Mouse (Mus musculus) layer of hippocampus, adult 9-10 months (tissue): ENCODE measurements around the gene Camta1.

ENCODE experiments used
- DNase-seq: peaks from one replicate; pipeline ENCODE4 v3.0.0; 2022; ENCODE audit warnings: low spot score

Camta1 gene

DNA sequence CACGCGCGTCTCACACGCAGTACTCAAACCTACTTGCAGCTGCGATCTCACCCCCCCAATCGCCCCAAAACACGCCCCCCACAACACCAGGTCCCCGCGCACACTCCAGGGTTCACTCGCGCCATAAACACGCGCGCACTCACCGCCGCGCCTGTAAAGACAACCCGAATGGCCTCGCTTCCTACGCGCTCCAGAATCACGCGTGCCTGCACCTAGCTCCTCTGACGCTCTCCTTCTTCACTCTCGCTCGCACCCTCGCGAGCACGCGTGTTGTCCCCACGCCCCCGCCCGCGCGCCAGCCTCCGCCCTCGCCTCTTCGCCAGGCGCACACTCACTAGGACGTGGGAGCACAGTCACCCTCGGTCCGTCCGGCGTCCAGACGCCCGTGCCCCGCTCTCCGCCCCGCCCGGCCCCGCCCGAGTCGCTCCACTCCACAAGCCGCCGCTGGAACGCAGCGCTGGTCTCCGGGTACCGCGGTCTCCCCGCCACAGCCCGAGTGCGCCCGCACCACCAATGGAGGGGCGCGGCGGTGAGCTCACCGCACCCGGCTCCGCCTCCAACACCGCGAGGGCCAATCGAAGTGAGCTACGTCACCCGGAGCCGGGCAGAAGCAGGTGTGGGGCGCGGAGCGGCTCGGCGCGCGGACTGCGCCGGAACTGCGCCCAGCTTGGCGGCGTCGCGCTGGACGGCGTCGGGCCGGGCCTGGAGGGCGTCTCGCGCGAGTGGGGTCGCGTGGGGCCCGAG is 753.5 kb downstream of the Camta1 start:
- no peak for DNase-seq

DNA sequence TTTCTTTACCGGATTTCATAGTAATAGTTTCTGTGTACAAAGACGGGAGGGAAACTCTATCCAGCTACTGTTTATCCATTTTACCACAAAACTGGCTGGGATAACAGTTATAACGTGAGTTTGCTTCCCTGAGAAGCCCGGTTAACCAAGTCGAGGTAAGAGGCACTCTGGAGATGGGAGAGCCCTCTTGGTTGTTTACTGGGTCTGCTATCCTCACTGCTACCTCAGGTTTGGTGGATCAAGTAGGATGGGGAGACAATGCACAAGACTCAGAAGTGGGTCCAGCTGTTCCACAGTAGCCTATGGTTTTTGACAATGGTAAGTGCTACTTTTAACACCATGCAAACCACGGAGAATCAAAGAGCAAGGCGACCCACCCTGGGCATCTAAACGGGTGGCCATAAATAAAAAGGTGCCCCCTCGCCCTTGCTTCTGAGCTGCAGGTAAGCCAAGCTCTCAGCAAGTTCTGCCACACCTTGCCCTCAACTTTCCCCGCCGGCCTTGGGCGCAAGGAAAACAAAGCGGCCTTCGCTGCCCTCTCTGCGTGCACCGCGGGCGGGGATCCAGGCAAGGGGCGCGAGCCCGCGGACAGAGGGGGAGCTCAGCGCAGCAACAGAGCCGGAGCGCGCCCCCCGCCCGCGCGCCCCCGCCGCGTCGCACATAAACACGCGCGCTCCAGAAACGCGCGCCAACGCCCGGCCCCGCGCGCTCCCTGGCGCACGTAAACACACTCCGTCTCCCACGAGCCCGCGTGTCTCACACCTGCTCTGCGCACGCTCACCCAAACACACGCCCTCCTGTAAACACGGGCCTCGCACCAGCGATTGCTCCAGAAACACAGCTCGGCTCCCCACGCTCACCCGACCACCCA is 754.3 kb downstream of the Camta1 start:
- DNase-seq, result no peak

DNA sequence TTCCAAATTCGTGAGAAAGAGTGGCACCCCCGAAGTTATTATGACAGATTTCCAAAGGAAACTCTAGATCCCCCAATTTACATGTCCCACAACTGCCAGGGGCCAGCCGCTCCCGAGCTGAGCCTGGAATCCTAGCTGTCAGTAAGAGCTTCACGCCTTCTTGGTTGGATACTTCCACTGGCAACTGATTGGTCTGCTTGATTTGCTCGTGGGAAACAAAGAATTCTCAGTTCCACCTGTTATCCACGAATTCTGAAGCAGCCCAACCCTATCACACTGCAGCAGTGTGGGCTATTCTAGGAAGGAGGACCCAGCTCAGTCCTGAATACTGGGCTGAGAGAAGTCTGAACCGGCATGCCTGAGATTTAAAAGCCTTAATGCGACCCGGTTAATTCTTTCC is 755.2 kb downstream of the Camta1 start:
- no peak for DNase-seq

DNA sequence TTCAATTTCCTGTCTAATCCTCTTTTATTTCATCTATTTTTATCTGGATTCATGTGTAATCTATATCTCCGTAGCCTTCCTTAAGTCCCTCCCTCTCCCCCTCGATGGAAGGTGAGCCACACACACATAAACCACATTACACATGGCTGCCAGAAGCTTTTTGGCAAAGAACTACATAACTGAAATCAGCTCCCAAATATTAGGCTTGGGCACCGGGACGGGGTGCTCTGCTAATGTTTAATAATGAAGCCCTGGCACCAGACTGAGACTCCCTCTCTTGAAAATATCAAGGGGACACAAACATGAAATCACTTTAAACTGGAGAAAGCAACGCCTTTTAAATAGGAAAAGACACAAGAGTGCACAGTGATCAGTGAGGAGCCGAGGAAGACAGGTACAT is 755.8 kb downstream of the Camta1 start:
- no peak for DNase-seq

DNA sequence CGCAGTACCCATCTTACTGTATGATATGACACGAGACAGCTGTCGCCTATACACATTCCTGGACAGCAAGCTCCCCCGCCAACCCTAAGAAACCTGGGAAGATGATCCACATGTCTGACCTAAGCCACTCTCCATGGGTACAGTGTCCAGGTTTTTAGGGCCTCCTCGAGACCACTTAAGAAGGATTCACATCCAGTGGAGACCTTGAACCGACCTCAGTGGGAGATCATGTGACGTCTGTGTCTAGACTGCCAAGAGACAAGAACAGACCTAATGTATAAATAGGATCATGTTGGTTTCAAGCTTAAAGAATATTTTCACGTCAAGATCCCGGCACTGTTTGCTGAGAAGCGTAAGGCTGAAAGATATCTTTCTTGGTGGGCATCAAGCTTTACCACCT is 757.5 kb downstream of the Camta1 start:
- DNase-seq, result no peak

DNA sequence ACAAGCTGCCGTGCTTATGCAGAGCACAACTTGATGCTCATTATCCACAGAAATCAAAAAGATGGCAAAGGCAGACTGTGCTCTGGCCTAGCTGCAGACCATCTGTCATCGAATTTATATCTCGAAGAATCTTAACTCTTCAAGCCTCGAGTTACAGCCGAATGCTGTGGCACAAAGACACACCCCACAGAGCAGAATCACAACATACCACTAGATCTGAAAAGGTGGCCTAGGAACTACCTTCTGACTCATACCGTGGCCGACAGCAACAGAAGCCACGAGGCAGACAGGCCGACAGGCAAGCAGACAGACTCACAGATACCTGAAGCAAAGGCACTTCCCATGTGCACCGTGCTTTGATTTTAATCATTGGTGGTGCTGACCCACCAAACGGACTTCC is 758.0 kb downstream of the Camta1 start:
- peak; percentile 58 for DNase-seq

DNA sequence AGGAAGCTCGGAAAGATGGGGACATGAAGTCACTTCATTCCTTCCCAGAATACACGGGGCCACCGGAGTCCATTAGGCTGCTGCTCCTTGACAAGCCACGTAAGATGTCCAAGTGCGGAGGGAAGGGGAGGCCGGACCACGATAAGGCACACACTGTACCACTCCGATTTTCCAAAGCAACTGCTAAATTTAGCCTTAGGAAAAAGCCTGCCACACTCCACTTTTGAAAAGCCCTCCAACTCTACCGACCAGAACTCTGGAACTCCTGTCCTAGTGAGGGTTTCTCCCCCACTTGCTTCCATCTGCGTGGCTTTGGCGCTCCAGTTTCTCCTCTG is 764.6 kb downstream of the Camta1 start:
- DNase-seq, result no peak

DNA sequence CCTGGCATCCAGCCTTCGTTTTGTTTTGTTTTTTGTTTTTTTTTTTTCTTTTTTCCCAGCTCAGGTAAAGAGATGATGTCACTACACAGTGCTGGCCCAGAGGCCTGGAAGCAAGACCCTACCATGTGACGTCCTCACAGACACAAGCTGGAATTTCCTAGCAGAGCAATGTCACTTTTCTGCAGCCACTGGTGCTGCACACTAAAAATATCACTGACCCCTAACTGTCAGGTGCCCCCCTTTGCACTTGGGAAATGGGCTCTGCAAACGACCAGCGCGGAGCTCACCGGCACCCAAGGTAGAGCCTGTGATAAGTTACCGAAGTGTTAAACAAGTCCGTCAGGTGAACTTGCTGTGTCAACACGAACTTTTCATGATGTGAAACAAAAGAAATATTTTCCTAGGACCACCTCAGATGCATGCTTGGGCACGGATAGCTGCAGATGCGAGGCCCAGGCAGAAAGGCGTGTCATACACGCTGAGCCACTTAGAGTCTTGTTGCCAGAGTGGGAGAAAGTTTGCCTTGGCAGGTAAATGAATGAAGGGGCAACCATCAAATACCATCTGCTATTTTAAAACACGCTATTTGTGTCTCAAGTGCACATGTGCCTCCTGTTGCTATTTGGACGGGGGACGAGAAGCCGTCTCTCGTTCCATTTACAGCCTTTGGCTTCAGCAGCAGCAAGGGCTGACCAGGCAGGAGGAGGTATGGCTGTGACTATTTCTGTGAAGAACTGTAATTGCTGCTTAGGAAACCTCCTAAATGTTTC is 765.2 kb downstream of the Camta1 start:
- DNase-seq, result no peak

DNA sequence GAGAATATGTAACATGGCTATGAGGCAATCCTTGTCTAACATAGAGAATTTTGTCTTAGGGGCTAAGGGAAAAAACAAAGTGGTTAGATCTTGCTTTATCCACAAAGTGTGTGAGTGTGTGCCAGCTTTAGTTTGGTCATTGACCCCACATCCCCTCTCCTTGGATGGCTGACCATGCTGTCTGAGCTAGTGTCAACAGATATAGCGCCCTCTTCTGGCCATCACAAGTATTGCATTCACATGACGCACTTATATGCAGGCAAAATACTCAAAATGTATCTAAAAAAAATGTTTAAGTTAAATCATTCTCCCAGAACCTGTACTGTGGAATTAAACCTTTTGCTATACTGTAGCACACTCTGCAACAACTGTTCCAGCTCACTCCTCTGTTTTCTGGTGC is 766.5 kb downstream of the Camta1 start:
- no peak for DNase-seq

DNA sequence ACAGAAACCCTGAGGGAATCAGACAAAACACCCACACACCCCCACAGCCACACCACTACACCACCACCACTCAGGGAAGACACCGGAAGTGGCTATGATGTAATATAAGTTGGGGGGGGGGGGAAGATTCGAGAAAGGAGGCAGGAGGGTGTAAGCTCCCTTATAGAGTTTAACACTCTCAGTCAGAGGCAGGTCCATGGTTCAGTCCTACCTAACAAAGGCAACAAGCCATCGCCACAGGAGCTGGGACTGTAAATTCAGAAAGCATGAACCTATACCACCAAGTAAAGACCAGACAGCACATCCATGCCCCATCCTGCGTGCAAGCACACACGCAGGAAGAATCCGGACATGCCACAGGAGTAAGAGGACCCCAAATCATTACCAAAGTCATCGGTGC is 772.4 kb downstream of the Camta1 start, which contains the start of gene Gm13090:
Gm13090 (plus strand) TSS at position 301 of the 400 bp plus-strand sequence.
- DNase-seq, result no peak

DNA sequence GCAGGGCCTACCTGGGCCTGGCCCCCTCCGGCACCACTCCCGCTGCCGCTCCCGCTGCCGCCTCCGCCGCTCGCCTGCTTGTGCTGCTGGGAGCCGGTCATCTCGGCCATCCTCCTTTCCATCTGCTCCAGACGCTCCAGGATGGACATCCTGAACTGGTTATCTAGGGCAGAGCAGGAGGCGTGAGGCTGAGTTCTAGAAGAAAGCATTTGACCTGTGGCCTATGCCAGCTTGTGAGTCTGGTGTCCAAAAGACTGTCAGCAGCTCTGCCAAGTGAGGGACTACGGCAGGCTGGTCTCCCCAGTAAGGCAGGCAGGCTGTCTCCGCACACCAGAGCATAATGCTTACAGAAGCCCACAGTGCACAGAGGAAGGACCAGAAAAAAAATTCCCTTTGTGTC is 772.9 kb downstream of the Camta1 start:
- DNase-seq, result no peak

DNA sequence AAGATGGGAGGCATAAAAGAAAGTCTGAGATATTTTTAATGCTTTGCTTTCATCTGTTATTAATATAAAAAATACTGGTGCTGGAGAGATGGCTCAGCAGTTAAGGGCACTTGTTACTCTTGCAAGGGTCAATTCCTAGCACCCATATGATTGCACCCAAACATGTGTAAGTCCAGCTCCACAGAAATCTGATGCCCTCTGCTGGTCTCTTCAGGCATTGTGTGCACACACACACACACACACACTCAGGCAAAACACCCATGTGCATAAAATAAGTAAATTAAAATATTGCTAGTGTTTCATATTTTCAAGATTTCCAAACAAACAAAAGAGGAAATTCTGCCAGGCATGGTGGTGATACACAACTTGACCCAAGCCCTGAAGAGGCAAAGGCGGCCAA is 774.3 kb downstream of the Camta1 start:
- DNase-seq, result no peak

DNA sequence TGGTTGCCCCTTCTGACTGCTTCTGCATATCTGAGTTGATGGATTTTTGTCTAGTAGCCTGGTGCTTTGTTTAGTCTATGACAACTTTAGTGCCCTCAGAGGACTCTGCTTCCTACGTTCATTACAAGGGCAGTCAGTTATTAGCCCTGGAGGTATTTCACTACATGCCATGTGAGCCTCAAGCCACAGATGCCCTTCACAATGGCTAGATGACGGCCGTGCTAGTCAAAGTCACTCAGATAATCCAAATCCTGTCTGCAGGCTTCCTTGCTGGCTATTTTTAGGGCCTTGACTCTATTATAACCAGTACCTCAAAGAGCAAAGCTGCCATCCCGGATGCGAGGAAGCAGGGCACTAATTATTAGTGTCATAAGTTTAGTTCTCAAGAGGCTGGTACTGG is 778.6 kb downstream of the Camta1 start:
- no peak for DNase-seq

DNA sequence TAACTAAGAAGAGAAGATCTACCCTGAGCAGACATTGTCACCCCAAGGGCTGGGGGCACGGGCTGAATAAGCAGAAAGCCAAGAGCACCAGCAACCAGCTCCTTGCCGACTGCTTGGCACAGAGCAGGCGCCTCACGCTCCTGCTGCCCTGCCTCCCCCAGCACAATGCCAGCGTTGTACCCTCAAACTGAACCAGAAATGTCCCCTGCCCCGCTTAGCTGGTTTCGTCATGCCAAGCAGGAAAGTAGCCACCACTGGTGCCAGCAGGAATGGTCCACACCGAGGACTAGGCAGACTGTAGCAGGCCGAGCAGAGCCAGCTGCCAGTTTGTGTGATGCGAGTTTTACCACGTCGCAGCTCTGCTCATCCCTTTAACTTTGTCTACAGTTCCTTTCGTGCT is 779.7 kb downstream of the Camta1 start:
- DNase-seq, result no peak

DNA sequence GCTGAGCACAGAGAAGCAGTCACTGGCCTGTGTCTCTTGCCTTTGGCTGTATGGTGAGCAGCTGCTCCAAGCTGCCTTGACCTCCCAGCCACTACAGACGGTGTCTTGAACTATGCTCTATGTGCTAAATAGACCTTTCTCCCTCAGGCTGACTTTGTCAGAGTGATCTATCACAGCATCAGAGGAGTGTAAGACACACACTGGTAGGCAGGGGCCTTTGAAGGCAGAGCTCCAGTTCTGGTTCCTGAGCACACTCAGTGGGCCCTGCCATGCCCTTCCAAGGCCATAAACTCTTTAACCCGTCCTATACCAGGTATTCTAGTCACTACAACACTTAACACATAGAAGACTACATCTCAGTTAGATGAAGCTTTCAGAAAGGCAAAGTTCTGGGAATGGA is 780.3 kb downstream of the Camta1 start:
- no peak for DNase-seq

DNA sequence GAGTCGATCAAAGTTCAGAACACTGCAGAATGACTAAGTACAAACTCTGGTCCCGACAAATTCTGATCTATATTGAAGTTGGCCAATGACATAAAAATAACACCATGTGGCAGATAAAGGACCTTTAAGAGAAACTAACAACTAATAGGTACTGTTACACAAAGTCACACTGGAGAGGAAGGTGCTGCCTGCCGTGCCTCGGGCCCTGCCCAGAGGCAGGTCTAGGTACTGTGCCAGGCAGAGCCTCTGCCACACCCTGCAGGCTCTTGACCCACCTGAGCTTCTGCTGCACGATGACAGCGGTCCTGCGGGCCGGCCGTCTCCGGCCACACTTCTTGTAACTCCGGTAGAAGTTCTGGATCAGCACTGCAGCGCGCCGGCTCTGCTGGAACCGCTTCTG is 786.9 kb downstream of the Camta1 start:
- no peak for DNase-seq

DNA sequence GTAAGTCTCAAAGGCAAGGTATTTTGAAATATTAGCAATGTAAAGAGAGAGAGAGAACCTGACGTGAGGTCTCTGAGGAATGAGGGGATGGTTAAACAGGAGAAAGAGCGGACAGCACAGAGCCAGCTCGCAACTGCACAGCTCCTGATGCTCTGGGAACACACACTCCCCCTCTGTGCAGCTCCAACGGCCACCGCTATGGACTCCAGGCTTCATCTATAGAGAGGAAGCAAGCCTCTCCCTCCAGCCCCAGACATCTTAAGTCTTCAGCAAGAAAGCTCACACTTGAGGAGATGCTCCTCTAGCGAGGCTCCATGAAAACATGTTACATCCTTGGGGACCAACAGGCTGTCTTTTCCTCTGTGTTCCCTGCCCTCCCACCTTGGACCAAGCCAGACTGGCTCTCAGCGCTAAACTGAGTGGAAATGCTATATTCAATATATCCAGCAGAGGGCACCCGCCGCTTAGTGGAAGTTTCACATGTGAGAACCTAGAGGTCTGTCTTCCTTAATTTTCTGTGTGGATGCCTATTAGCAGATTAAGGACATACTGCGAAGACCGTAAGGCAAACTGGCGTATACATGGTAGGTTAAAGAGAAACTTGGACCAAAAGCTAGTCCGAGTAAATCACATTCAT is 788.5 kb downstream of the Camta1 start:
- DNase-seq, result peak; percentile 79

DNA sequence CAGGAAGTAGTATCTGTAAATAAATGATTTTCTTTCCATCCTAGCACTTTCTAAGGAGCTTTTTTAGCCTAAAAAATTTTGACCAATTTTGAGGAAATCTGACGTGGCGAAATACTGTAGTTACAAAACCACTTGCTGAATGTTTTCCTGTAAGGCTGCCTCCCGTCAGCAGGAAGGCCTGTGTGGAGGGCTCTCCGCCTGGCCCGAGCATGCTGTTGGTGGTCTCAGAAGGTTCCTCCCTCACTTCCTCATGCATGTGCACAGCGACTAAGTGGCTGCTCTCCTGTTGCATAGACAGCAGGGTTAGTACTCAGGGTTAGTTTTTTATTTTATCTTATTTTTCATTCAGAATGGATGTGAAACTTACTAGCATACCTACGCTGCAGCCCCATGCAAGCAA is 790.7 kb downstream of the Camta1 start:
- no peak for DNase-seq

DNA sequence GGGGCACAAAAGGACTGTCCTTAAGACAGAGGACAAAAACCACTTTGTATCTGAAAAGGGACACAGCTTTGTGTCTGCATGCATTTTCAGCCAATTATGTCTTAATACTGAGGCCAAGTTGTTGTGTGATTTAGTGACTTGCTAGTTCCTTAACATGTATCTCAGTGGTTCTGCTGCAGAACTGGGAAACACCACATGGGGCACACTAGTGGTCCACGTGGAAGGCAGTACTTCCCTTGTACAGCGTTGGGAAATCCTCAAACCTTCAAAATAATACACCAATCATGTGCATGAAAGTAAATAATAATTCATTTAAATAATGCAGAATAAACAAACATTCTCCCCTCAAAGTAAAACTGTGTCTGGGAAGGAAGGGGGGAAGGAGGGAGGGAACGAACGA is 792.9 kb downstream of the Camta1 start:
- DNase-seq, result no peak

DNA sequence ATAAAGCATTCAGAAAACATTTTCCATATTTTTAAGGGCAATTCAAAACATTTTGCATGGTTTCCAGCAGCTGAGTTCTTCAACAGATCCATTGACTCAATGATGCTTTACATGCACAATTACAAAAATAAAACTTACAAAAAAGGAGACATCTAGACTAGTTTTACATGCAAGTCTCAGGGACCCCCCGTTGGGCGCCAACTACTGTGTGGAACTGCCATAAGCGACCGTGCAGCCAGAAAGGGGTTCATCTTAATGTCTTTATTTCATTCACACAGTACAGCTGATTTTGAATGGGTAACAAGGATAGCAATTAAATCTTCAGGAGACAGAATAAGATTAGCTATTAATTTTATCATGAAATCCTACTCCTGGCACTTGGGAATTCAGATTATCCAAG is 802.1 kb downstream of the Camta1 start:
- no peak for DNase-seq

DNA sequence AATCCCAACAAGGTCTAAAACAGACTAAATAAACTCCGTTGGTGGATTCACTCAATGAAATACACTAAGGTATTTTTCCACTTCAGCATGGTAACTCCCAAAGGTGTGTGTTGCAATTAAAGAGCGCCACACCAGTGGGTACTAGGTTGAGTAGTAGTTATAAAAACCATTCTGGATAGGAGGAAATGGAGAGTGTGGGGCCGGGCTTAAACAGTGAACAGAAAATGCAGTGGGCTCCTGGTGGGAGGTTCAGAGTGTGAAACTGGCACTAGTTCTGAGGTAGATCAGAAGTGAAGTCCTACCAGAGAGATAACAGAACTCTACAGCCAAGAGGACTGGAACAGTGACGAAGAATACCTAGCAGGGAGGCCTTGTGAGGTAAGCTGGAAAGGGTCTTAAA is 803.0 kb downstream of the Camta1 start:
- no peak for DNase-seq
